Mouse (Mus musculus) brain, embryonic 14.5 days (tissue): ENCODE measurements at regions not wholly inside any gene's neighbourhood (a gene's known extent, or its start where the extent isn't known, plus 50 kb on each side); places are given as distances from the start of the nearest gene placed in this dataset.

Source experiments
- CTCF ChIP-seq: fragments of 200-500 bp; IDR thresholded peaks from 2 replicates; pipeline ENCODE4 v1.5.1; 2012; ENCODE audit warnings: inconsistent platforms, mild to moderate bottlenecking, moderate library complexity, borderline replicate concordance; ENCODE audit not compliant: insufficient read depth, insufficient read length; ENCODE audit errors: extremely low read depth
- POLR2A ChIP-seq: fragments of 200-500 bp; IDR thresholded peaks from 2 replicates; pipeline ENCODE4 v1.6.1; 2012; ENCODE audit warnings: mild to moderate bottlenecking, inconsistent platforms, borderline replicate concordance; ENCODE audit not compliant: poor library complexity, insufficient read depth, insufficient read length, severe bottlenecking; ENCODE audit errors: extremely low read depth

DNA sequence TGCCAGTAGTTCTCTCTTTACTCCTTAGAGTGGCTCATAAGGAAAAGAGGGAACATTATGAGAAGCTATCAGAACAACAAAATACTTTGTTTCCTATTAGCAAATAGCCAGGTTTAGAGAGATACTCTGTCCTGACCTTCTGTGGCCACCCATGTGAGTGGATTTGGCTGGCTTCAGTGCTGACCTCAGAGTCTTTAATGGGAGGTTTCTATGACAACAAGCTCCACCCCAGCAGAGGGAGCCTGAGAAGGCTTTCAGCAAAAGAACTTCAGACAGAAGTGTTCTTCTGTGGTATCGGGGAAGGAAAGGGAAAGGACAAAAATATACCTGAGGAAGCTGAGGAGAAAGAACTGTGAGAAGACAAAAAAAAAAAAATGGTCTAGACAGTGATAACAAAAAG lies 108.1 kb upstream of the Nhs start:
- TF ChIP-seq POLR2A (no peak), CTCF (no peak)
